Mouse (Mus musculus): ENCODE data around the gene Gm21897. TPM values are rescaled to one million over a fixed set of nuclear protein-coding genes. Genes with fewer than 3 reads are reported as not detected.

Gm21897 gene
- total and polyA plus RNA-seq, 3 experiments = not detected

DNA sequence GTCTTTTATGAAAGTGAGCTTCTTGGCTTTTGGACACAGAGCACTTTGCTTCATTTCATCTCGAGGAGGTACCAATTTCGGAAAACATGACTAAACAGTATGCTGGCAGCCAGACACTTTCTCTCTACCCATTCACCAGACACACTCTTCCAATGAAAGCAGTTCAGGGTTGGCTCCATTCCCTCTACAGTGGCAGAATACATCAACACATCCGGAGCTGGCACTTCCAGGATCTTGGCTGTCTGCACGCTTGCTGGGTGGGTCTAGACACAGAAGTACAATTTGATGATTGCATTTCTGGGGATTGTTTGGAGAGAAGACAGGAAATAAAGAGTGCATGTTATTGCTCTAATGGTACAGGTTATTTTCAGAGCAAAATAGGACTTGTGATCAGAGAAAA, 21.8 kb downstream of the Gm21897 start:
- no peak for TF ChIP-seq GATA2 (IDR thresholded peaks at IDR 0.05; ENCODE audit: borderline replicate concordance, low read depth, low read length)
- no peak for TF ChIP-seq GATA1 (IDR thresholded peaks at IDR 0.05; ENCODE audit: borderline replicate concordance, low read length)
- no peak for TF ChIP-seq TAL1 (conservative IDR thresholded peaks at IDR 0.05; ENCODE audit: low read depth, low read length)
- no peak for TF ChIP-seq POLR2AphosphoS5 (IDR thresholded peaks at IDR 0.05; ENCODE audit: insufficient replicate concordance, low read depth, low read length)
- TF ChIP-seq CTCF (IDR thresholded peaks at IDR 0.05; ENCODE audit: low read depth, low read length) = no peak
- H3K4me3 ChIP-seq (ENCODE audit: low read depth, low read length) = no peak overlapping the region
- no peaks in the 10 kb centered on the region for H3K4me1 ChIP-seq (ENCODE audit: insufficient read depth, low read depth, low read length)
- DNase-seq (ENCODE audit: low spot score) (no peak), ATAC-seq (ENCODE audit: extremely low read depth, insufficient number of reproducible peaks, low FRiP score, poor library complexity, severe bottlenecking) (no peak)
- no peaks in the 10 kb centered on the region for H3K9me3 ChIP-seq (replicated peaks)
- no peaks in the 10 kb centered on the region for H3K27me3 ChIP-seq (ENCODE audit: insufficient read depth, low read length)
- H3K36me3 ChIP-seq (replicated peaks) = no peaks in the 10 kb centered on the region

DNA sequence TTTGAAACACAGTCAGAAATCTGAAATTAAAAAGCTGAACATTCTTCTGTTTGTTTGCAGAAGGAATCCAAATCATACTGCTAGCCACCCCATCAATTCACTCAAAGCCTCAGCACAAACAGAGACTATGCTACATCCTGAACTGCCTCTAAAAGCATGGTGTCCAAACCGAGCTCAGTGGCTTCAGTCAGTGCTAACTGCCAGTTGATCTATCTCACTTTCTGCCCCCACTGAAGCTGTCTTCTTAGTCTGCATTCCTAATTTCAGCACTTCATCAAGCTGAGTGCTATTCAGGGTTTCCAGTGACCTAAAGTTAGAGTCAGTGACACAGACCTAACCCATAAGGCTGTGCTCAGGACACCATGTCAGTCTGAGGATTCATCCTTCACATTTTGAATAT, 28.8 kb downstream of the Gm21897 start:
- ATAC-seq (ENCODE audit: extremely low read depth, insufficient number of reproducible peaks, low FRiP score, poor library complexity, severe bottlenecking) = no peak
- no peak for DNase-seq (ENCODE audit: low spot score)
- TF ChIP-seq POLR2AphosphoS5 (IDR thresholded peaks at IDR 0.05; ENCODE audit: insufficient replicate concordance, low read depth, low read length) (no peak), GATA1 (IDR thresholded peaks at IDR 0.05; ENCODE audit: borderline replicate concordance, low read length) (no peak), CTCF (IDR thresholded peaks at IDR 0.05; ENCODE audit: low read depth, low read length) (no peak)

DNA sequence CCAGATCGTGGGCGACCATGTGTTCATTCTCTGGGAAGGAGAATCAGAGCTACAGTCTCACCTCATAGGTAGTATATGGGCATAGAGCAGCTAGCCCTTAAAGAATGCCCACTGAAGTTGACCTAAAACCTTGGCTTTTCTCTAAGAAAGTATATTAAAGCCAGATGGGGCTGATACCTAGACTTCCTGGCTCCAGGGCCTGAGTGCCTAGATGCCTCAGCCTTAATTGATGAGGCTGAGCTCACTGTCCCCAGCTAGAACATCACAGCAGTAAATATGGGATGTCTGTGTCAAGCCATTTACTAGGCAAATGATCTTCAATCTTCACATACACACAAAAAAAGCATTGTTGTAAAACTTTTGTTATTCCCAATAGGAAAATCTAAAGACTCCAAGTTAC, 32.1 kb downstream of the Gm21897 start:
- no peaks in the 10 kb centered on the region for H3K9me3 ChIP-seq (replicated peaks)
- ATAC-seq (ENCODE audit: extremely low read depth, insufficient number of reproducible peaks, low FRiP score, poor library complexity, severe bottlenecking) = no peak
- TF ChIP-seq CTCF (IDR thresholded peaks at IDR 0.05; ENCODE audit: low read depth, low read length) = no peak
- no peak for TF ChIP-seq POLR2AphosphoS5 (IDR thresholded peaks at IDR 0.05; ENCODE audit: insufficient replicate concordance, low read depth, low read length)
- TF ChIP-seq GATA2 (IDR thresholded peaks at IDR 0.05; ENCODE audit: borderline replicate concordance, low read depth, low read length) = no peak
- no peak for TF ChIP-seq TAL1 (conservative IDR thresholded peaks at IDR 0.05; ENCODE audit: low read depth, low read length)
- no peak for TF ChIP-seq GATA1 (IDR thresholded peaks at IDR 0.05; ENCODE audit: borderline replicate concordance, low read length)
- H3K27me3 ChIP-seq (ENCODE audit: insufficient read depth, low read length) = no peaks in the 10 kb centered on the region
- no peak for DNase-seq (ENCODE audit: low spot score)
- H3K4me1 ChIP-seq (ENCODE audit: insufficient read depth, low read depth, low read length) = no peaks in the 10 kb centered on the region
- H3K36me3 ChIP-seq (replicated peaks) = no peaks in the 10 kb centered on the region
- H3K4me3 ChIP-seq (ENCODE audit: low read depth, low read length) = no peak overlapping the region

More for the DNA sequence above, 28.8 kb downstream of the Gm21897 start:
- Histone ChIP-seq H3K4me1 (ENCODE audit: insufficient read depth, low read depth, low read length) (no peaks in the 10 kb centered on the region), H3K27me3 (ENCODE audit: insufficient read depth, low read length) (no peaks in the 10 kb centered on the region), H3K36me3 (replicated peaks) (no peaks in the 10 kb centered on the region), H3K9me3 (replicated peaks) (no peaks in the 10 kb centered on the region), H3K4me3 (ENCODE audit: low read depth, low read length) (no peak overlapping the region)

DNA sequence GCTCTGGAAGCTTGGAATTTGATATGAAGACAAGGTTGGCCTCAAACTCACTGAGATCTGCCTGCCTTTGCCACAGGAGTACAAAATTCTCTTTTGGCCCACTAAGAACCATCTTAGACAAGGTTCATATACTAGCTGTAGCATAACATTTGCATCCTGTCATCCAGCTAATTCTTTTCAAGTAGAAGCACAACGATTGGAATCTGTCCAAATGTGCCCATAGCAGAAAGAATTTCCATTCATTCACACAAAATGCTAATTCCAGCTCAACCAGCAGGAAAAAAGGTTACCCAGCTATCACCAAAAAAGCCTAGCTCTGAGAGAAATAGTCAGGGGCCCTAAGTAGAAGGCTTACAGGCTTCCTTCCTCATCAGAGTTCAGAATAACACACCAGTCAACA, 34.0 kb downstream of the Gm21897 start:
- Histone ChIP-seq H3K4me3 (ENCODE audit: low read depth, low read length) (no peak overlapping the region), H3K4me1 (ENCODE audit: insufficient read depth, low read depth, low read length) (no peaks in the 10 kb centered on the region)

DNA sequence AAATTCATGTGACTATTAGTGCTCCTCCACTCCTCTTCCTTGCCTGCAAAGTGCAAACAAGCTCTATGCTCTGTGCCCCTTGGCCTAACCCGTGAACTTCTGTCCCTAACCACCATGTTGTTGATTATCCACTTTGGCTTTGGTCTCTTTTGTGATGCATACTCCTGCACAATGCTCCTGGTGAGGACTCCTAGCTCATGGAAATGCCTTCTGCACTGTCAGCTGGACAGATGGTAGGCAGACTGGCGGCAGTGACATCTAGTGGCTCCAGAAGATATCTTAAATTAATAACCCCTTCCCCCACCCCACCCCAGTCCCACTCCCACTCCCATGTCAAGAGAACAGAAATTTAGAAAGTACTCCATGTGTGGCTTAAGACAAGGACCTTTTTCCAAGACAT, 35.1 kb downstream of the Gm21897 start:
- no peak for DNase-seq (ENCODE audit: low spot score)

More for the DNA sequence above, 34.0 kb downstream of the Gm21897 start:
- ATAC-seq (ENCODE audit: extremely low read depth, insufficient number of reproducible peaks, low FRiP score, poor library complexity, severe bottlenecking) (no peak), DNase-seq (ENCODE audit: low spot score) (no peak)
- H3K9me3 ChIP-seq (replicated peaks) = no peaks in the 10 kb centered on the region
- H3K27me3 ChIP-seq (ENCODE audit: insufficient read depth, low read length) = no peaks in the 10 kb centered on the region
- no peaks in the 10 kb centered on the region for H3K36me3 ChIP-seq (replicated peaks)
- TF ChIP-seq GATA1 (IDR thresholded peaks at IDR 0.05; ENCODE audit: borderline replicate concordance, low read length) (no peak), CTCF (IDR thresholded peaks at IDR 0.05; ENCODE audit: low read depth, low read length) (no peak), TAL1 (conservative IDR thresholded peaks at IDR 0.05; ENCODE audit: low read depth, low read length) (no peak), GATA2 (IDR thresholded peaks at IDR 0.05; ENCODE audit: borderline replicate concordance, low read depth, low read length) (no peak), POLR2AphosphoS5 (IDR thresholded peaks at IDR 0.05; ENCODE audit: insufficient replicate concordance, low read depth, low read length) (no peak)

DNA sequence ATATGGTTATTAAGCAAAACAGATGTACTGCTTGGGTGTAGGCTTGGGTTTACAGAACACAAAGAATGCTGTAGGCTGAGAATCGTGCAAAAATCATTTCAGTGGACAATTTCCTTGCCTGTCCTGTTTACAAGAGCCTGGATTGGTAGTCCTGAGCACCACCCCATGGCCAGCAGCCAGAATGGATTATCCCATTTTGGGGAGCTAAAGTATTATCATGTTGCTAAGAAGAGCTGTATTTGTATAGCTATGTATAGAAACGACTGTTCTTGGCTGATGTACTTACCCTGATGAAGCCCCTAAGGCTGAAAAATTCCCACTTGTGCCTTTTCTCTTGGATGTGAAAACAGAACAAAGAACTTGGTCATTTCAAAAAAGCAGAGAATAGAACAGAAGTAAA, 37.6 kb downstream of the Gm21897 start:
- H3K27me3 ChIP-seq (ENCODE audit: insufficient read depth, low read length) = no peaks in the 10 kb centered on the region
- H3K4me1 ChIP-seq (ENCODE audit: insufficient read depth, low read depth, low read length) = no peaks in the 10 kb centered on the region
- TF ChIP-seq POLR2AphosphoS5 (IDR thresholded peaks at IDR 0.05; ENCODE audit: insufficient replicate concordance, low read depth, low read length) (no peak), GATA2 (IDR thresholded peaks at IDR 0.05; ENCODE audit: borderline replicate concordance, low read depth, low read length) (no peak), CTCF (IDR thresholded peaks at IDR 0.05; ENCODE audit: low read depth, low read length) (no peak), GATA1 (IDR thresholded peaks at IDR 0.05; ENCODE audit: borderline replicate concordance, low read length) (no peak), TAL1 (conservative IDR thresholded peaks at IDR 0.05; ENCODE audit: low read depth, low read length) (no peak)
- no peaks in the 10 kb centered on the region for H3K9me3 ChIP-seq (replicated peaks)
- no peaks in the 10 kb centered on the region for H3K36me3 ChIP-seq (replicated peaks)
- DNase-seq (ENCODE audit: low spot score) (no peak), ATAC-seq (ENCODE audit: extremely low read depth, insufficient number of reproducible peaks, low FRiP score, poor library complexity, severe bottlenecking) (no peak)
- H3K4me3 ChIP-seq (ENCODE audit: low read depth, low read length) = no peak overlapping the region

More for the DNA sequence above, 35.1 kb downstream of the Gm21897 start:
- TF ChIP-seq POLR2AphosphoS5 (IDR thresholded peaks at IDR 0.05; ENCODE audit: insufficient replicate concordance, low read depth, low read length) (no peak), GATA2 (IDR thresholded peaks at IDR 0.05; ENCODE audit: borderline replicate concordance, low read depth, low read length) (no peak), CTCF (IDR thresholded peaks at IDR 0.05; ENCODE audit: low read depth, low read length) (no peak), TAL1 (conservative IDR thresholded peaks at IDR 0.05; ENCODE audit: low read depth, low read length) (no peak), GATA1 (IDR thresholded peaks at IDR 0.05; ENCODE audit: borderline replicate concordance, low read length) (no peak)
- no peaks in the 10 kb centered on the region for H3K4me1 ChIP-seq (ENCODE audit: insufficient read depth, low read depth, low read length)
- H3K36me3 ChIP-seq (replicated peaks) = no peaks in the 10 kb centered on the region
- ATAC-seq (ENCODE audit: extremely low read depth, insufficient number of reproducible peaks, low FRiP score, poor library complexity, severe bottlenecking) = no peak
- no peaks in the 10 kb centered on the region for H3K27me3 ChIP-seq (ENCODE audit: insufficient read depth, low read length)
- H3K9me3 ChIP-seq (replicated peaks) = no peaks in the 10 kb centered on the region
- H3K4me3 ChIP-seq (ENCODE audit: low read depth, low read length) = no peak overlapping the region

Data from G1E (cell line).